Mouse (Mus musculus) kidney, adult 2 months (tissue): ENCODE results near the gene Slco2a1.

Experiments used
- CTCF ChIP-seq: fragments of 200-500 bp; conservative IDR thresholded peaks from 2 replicates; pipeline ENCODE4 v1.5.1; 2011; ENCODE audit warnings: low read depth, mild to moderate bottlenecking, control low read depth, low read length, moderate library complexity, mixed read lengths; ENCODE audit not compliant: insufficient read depth, insufficient read length
- POLR2A ChIP-seq: fragments of 200-500 bp; IDR thresholded peaks from one replicate; pipeline ENCODE4 v1.6.1; 2011; ENCODE audit warnings: low read depth, low read length, control low read depth

DNA sequence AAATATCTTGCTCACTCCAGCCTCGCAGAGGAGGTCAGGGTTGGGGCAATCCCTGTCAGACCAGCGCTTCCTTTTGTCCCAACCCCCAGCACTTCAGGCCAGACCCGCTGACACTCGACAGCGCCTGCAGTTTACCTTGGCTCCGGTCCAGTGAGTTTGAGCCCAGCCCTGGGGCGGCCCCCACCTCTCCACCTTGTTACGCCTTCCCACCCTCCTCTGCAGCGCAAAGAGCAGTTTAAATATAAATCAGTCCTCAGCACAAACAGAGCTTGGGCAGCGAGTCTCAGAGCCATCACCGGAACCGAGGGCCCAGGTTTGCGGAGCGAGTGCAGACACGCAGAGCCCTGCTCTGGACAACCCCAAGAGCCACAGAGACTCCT, 19.2 kb downstream of the Slco2a1 start:
- TF ChIP-seq CTCF = no peak
- peak; percentile 57 for TF ChIP-seq POLR2A
